Mouse (Mus musculus) cerebellum, adult 2 months (tissue): ENCODE data around the gene Siglecf. TPM values are rescaled to one million over a fixed set of nuclear protein-coding genes. Genes with fewer than 3 reads are reported as not detected.

Experiments
- DNase-seq, 2 experiments: peaks; one replicate each; pipeline ENCODE4 v3.0.0; 2021
- H3K27ac ChIP-seq: fragments of 200-500 bp; 2 replicates; pipeline ENCODE4 v1.5.1; 2012; ENCODE audit warnings: low read length, control low read depth, inconsistent platforms; ENCODE audit not compliant: insufficient read depth
- H3K27me3 ChIP-seq: fragments of 200-500 bp; 2 replicates; pipeline ENCODE4 v1.6.1; 2012; ENCODE audit warnings: inconsistent platforms, mild to moderate bottlenecking, low read length, moderate library complexity; ENCODE audit not compliant: control insufficient read depth, insufficient read depth
- H3K4me1 ChIP-seq: fragments of 200-500 bp; 2 replicates; pipeline ENCODE4 v1.6.1; 2011; ENCODE audit warnings: low read length; ENCODE audit not compliant: control insufficient read depth, insufficient read depth
- H3K4me3 ChIP-seq: fragments of 200-500 bp; replicated peaks from 2 replicates; pipeline ENCODE3; 2011; ENCODE audit warnings: mild to moderate bottlenecking, low read depth, low read length, control low read depth; ENCODE audit not compliant: insufficient read depth
- CTCF ChIP-seq: fragments of 200-500 bp; IDR thresholded peaks from 2 replicates; pipeline ENCODE4 v1.5.1; 2011; ENCODE audit warnings: low read depth, mild to moderate bottlenecking, control low read depth, low read length, moderate library complexity, borderline replicate concordance; ENCODE audit not compliant: insufficient read depth
- POLR2A ChIP-seq: fragments of 200-500 bp; IDR thresholded peaks from 2 replicates; pipeline ENCODE4 v1.6.1; 2011; ENCODE audit warnings: low read length, control low read depth, borderline replicate concordance; ENCODE audit not compliant: insufficient read depth
- WGBS: fragments of 180-500 bp; shearing (Covaris S2); methylation state at CpG from one replicate; pipeline ENCODE4 v1.1.7; 2018; 5-methylcytosine and 5-hydroxymethylcytosine counted together
- polyA plus RNA-seq: library from polyadenylated mRNA; depleted of rRNA; stranded (reverse); fragments of >200 nt; gene quantifications from 2 replicates; pipeline ENCODE4 v1.2.3, GENCODE M21; 2012

Siglecf gene
- polyA plus RNA-seq, 1 experiment, result 0.31 TPM

DNA sequence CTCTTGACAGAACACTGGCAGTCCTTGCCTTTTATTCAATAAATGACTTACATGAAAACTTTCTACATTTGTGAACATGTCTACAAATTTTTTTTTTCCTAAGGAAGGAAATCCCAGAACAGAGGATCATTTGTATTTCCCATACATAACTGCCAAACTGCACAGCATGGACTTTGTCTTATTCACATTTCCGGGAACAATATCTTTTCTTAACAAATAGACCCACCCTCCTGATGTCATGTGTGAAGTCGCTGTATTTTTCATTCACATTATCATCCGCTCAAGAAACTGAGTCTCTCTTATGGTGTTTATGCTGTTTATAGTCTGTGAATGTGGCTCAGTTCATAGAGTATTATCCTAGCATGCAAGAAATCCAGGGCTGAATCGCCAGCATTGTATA, 2.6 kb downstream of the Siglecf start:
- Histone ChIP-seq H3K4me1 (no peaks in the 10 kb centered on the region), H3K27ac (no peak overlapping the region), H3K4me3 (no peak overlapping the region), H3K27me3 (no peaks in the 10 kb centered on the region; the same call in 1 of the 2 replicates)
- DNase-seq, result no peak
- TF ChIP-seq POLR2A (no peak), CTCF (no peak)
- WGBS, result 72% methylated on average over 4 of the region's 4 CpGs

DNA sequence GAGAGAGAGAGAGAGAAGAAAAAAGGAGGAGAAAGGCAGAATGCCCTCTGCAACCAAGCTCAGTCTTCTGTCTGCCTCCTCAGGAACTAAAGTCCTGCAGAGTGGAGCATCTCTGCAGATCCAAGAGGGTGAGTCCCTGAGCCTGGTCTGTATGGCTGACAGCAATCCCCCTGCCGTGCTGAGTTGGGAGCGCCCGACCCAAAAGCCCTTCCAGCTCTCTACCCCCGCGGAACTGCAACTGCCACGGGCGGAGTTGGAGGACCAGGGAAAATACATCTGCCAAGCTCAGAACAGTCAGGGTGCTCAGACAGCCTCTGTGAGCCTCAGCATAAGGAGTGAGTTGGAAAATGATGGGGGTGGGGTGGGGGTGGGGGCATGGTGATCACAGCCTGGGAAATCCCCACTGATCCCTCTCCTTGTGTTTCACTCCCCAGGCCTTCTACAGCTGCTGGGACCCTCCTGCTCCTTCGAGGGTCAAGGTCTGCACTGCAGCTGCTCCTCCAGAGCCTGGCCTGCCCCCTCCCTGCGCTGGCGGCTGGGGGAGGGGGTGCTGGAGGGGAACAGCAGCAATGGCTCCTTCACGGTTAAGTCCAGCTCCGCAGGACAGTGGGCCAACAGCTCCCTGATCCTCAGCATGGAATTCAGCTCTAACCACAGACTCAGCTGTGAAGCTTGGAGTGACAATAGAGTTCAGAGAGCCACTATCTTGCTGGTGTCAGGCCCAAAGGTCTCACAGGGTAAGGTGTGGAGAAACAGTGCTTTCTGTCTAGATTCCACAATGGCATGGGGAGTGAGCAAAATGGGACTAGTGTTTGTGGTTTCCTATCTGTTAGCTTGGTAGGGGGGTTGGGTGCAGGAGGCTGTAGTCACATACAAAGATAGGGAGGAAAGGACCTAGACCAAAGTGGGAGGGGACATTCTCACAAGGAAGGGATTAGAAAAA, 4.0 kb downstream of the Siglecf start:
- no peak for DNase-seq
- Histone ChIP-seq H3K27ac (no peak overlapping the region), H3K4me1 (no peaks in the 10 kb centered on the region), H3K4me3 (no peak overlapping the region), H3K27me3 (no peaks in the 10 kb centered on the region; the same call in 1 of the 2 replicates)
- TF ChIP-seq CTCF (no peak), POLR2A (no peak)
- WGBS, result 3% methylated on average over 12 of the region's 12 CpGs

DNA sequence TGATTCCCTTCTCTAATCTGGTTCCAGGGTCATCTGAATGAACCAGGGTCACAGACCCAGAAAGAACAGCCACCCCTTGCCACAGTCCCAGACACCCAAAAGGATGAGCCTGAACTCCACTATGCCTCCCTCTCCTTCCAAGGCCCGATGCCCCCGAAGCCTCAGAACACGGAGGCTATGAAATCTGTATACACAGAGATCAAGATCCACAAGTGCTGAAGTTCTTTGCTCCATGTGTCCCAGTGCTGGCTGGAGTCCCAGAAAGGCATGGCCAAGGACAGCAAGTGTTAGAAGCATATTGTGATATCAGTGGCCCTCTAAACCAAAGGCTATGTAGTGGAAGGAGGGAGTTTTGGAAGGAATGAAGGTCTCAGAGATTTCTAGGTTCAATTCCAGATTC, 7.4 kb downstream of the Siglecf start:
- no peak overlapping the region for H3K4me3 ChIP-seq
- TF ChIP-seq POLR2A (no peak), CTCF (no peak)
- H3K4me1 ChIP-seq, result no peaks in the 10 kb centered on the region
- H3K27ac ChIP-seq, result no peak overlapping the region
- no peaks in the 10 kb centered on the region; the same call in 1 of the 2 replicates for H3K27me3 ChIP-seq
- no peak for DNase-seq
- WGBS, result 78% methylated on average over 3 of the region's 3 CpGs

- DNase-seq, result no peak
- Histone ChIP-seq H3K4me3 (no peak overlapping the region), H3K4me1 (no peaks in the 10 kb centered on the region), H3K27me3 (no peaks in the 10 kb centered on the region; the same call in 1 of the 2 replicates), H3K27ac (no peak overlapping the region)
- WGBS, result 88% methylated on average over 1 of the region's 1 CpGs
- TF ChIP-seq POLR2A (no peak), CTCF (no peak)
Measured at GRCm38 (mm10) chr7:43361442-43361841, 10.3 kb downstream of the Siglecf start.

DNA sequence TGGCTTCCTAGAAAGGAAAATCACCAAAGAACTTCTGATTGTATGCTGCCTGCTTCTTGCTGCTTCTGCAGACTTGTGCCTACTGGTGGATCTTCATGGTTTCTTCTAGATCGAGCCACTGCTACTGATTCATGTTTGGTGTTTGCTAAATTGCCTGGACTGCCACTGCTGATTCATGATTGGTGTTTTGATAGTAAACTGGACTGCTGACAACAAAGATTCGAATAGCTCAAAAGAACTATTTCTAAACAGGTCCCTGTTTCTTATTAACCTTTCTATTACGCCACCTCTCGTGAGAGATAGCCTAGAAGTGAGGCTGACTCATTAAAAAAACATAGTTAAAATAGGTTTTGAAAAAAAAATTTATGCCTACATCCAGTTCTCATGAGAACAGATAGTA, 10.9 kb downstream of the Siglecf start:
- H3K4me1 ChIP-seq, result no peaks in the 10 kb centered on the region
- no peak for DNase-seq
- no peaks in the 10 kb centered on the region for H3K27me3 ChIP-seq
- no peak overlapping the region for H3K27ac ChIP-seq
- WGBS, result 74% methylated on average over 4 of the region's 4 CpGs
- TF ChIP-seq POLR2A (no peak), CTCF (no peak)
- no peak overlapping the region for H3K4me3 ChIP-seq

GRCm38 (mm10) chr7:43378226-43378625, 27.1 kb downstream of the Siglecf start:
- no peaks in the 10 kb centered on the region for H3K27me3 ChIP-seq
- peak; percentile 3 to 16 for DNase-seq
- TF ChIP-seq POLR2A (no peak), CTCF (peak; percentile 25; the same call in 1 of the 2 replicates)
- no peak overlapping the region for H3K27ac ChIP-seq
- 12% methylated on average over 5 of the region's 5 CpGs for WGBS
- H3K4me3 ChIP-seq, result no peak overlapping the region
- no peaks in the 10 kb centered on the region for H3K4me1 ChIP-seq

DNA sequence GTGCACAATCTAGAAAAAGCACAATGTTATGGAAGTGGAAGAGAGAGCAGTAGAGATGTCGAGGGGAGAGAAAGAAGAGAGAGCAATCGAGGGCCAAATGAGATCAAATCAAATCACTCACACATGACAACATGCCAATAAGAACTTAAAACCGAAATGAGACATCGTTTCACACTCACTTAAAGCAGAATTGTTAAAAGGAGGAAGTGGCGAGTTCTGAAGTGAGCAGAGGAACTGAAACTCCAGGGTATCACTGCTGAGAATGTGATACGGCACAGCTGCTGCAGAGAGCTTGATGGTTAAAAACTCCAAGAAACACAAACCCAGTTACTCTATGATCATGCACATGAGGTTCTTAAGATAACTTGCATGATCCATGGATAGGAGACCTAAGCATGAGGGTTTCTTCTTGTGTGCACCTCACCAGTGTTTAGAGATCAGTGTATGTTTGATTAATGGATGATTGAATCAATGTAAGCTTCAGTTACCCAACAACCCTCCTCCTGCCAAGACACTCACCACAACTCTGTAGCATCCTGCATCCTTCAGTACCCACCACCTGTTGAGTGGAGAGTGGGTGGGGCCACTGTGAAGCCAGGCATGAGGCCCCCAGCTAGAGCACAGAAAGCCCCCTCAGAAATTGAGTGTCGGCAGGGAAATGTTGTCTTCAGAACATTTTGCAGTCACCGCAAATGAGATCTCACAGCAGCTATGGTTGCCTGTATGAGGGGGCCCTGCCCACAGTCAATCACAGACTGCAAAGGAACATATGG, 41.4 kb downstream of the Siglecf start:
- H3K27me3 ChIP-seq, result no peaks in the 10 kb centered on the region
- no peak overlapping the region for H3K4me3 ChIP-seq
- H3K27ac ChIP-seq, result no peak overlapping the region
- 76% methylated on average over 8 of the region's 8 CpGs for WGBS
- TF ChIP-seq POLR2A (no peak), CTCF (no peak)
- DNase-seq, result no peak
- no peaks in the 10 kb centered on the region for H3K4me1 ChIP-seq

- WGBS, result 83% methylated on average over 2 of the region's 2 CpGs
- no peak for TF ChIP-seq CTCF
- no peak for TF ChIP-seq POLR2A
- no peaks in the 10 kb centered on the region for H3K27me3 ChIP-seq
- DNase-seq, result no peak
- no peak overlapping the region for H3K27ac ChIP-seq
- H3K4me3 ChIP-seq, result no peak overlapping the region
- H3K4me1 ChIP-seq, result no peaks in the 10 kb centered on the region
Measured at GRCm38 (mm10) chr7:43399501-43399900, 48.4 kb downstream of the Siglecf start.
